Mouse (Mus musculus): ENCODE measurements around the gene Tor4a.

GRCm38 (mm10) chr2:25211121-25211670 lies 14.5 kb upstream of the Tor4a start, which contains the start of gene Nelfb:
- TF ChIP-seq POLR2A (IDR thresholded peaks at IDR 0.05; ENCODE audit: borderline replicate concordance, insufficient read depth, low read length) (peak; percentile 78), CTCF (IDR thresholded peaks at IDR 0.05; ENCODE audit: borderline replicate concordance, insufficient read depth, low read depth, low read length) (no peak)

All from cerebellum, adult 2 months (tissue).